Comparison of ENCODE assay signal across 8 mouse cellular contexts in the genomic region with DNA sequence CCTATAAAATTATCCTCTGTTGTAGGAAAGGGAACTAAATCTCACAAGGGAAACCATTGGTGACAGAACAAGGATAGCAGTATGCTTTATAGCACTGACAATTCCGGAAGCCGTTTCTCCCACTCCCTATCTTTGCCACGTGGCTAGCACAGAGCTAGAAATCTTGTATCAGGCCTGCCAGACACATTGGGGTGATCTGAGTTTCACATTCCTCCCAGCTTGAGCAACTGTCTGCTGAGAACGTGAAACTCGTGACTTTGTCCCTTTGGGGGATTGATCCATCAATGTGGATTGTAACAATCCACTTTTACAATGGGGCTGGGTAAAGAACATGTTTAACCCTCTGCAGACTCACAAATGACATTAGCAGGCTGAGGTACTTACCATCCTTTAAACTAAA. TPM values are rescaled to one million over a fixed set of nuclear protein-coding genes. Genes with fewer than 3 reads are reported as not detected.
DNase-seq lines count a peak whose midpoint lies in the region; ATAC-seq and TF ChIP-seq lines count a peak whose summit lies in the region.
"Had no signal": no experiment of that assay in that cellular context is flagged by ENCODE, and none has a peak within 500 bp of the region (broad histone marks: within the 10 kb centered on the region; RNA-seq: fewer than 3 reads in every experiment).

No protein-coding gene starts in this region.

- TF ChIP-seq CTCF in kidney, adult 2 months (conservative IDR thresholded peaks at IDR 0.05; ENCODE audit: insufficient read depth, insufficient read length, low read depth, low read length): no peak

- no peak overlapping the region; the same call in 1 of the 2 replicates for H3K27ac ChIP-seq in kidney, adult 2 months (ENCODE audit: insufficient read depth, low read depth, low read length)
- no peak overlapping the region for H3K27ac ChIP-seq in kidney, embryonic 16.5 days (ENCODE audit: low read length)

- H3K27me3 ChIP-seq in kidney, adult 2 months (replicated peaks; ENCODE audit: control insufficient read depth, insufficient read depth, low read length): no peaks in the 10 kb centered on the region
- H3K27me3 ChIP-seq in kidney, embryonic 16.5 days (ENCODE audit: insufficient read depth, low read length): no peaks in the 10 kb centered on the region

- no peaks in the 10 kb centered on the region for H3K9me3 ChIP-seq in kidney, embryonic 16.5 days (ENCODE audit: low read length)

- WGBS in kidney, adult 2 months: 54% methylated on average over 5 of the region's 5 CpGs
- WGBS in kidney, embryonic 16.5 days: 36% methylated on average over 5 of the region's 5 CpGs

- H3K4me3 ChIP-seq in kidney, adult 2 months (ENCODE audit: insufficient read depth, low read depth, low read length): no peak overlapping the region
- H3K4me3 ChIP-seq in kidney, embryonic 16.5 days (ENCODE audit: low read length): no peak overlapping the region

- TF ChIP-seq POLR2A in kidney, adult 2 months (IDR thresholded peaks at IDR 0.05; ENCODE audit: low read depth, low read length): no peak

- H3K9ac ChIP-seq in kidney, embryonic 16.5 days (replicated peaks; ENCODE audit: low read length): no peak overlapping the region

- no peak overlapping the region for H3K4me2 ChIP-seq in kidney, embryonic 16.5 days (replicated peaks; ENCODE audit: low read depth, low read length)

- peak; percentile 14 for DNase-seq in kidney, adult 2 months
- DNase-seq in liver: peak; percentile 69
- no peak for DNase-seq in thymus, postnatal 25 days
- no peak for DNase-seq in right cerebral cortex, postnatal 10 days (ENCODE audit: low spot score in 2 of 2)
- DNase-seq: kidney, postnatal 10 days had no signal

- no peaks in the 10 kb centered on the region for H3K4me1 ChIP-seq in kidney, adult 2 months (ENCODE audit: control insufficient read depth, insufficient read depth, low read length)
- no peaks in the 10 kb centered on the region for H3K4me1 ChIP-seq in kidney, embryonic 16.5 days (ENCODE audit: insufficient read depth, low read length)

- no peak for ATAC-seq in kidney, embryonic 16.5 days (ENCODE audit: low FRiP score, low TSS enrichment)
- ATAC-seq in common myeloid progenitor, adult 5-6 weeks (replicated peaks; ENCODE audit: low read depth, poor library complexity, severe bottlenecking): peak; percentile 75
- peak; percentile 93 for ATAC-seq in megakaryocyte-erythroid progenitor cell, adult 5-6 weeks (replicated peaks; ENCODE audit: low FRiP score, low TSS enrichment, poor library complexity, severe bottlenecking)

- no peaks in the 10 kb centered on the region for H3K36me3 ChIP-seq in kidney, adult 2 months (ENCODE audit: control insufficient read depth, insufficient read depth, low read length)
- no peaks in the 10 kb centered on the region for H3K36me3 ChIP-seq in kidney, embryonic 16.5 days (ENCODE audit: insufficient read depth, low read length)

RNA-seq across cellular contexts. Expression of gene Prdx6, which starts 17.9 kb away (rescaled TPM):
- 116 and 186 TPM in 2 replicates for polyA plus RNA-seq in kidney, adult 2 months (2012; rRNA removed)
- 485 and 505 TPM in 2 replicates for polyA plus RNA-seq in kidney, embryonic 16.5 days (2015; fragmentation: Nextera tagmentation; extraction: Ambion mirVana)
- total RNA-seq in common myeloid progenitor, adult 5-6 weeks (2017): 389 and 411 TPM in 2 replicates
- total RNA-seq in megakaryocyte-erythroid progenitor cell, adult 5-6 weeks (2014; fragmentation: Nextera tagmentation): 378 and 558 TPM in 2 replicates
- total RNA-seq in megakaryocyte-erythroid progenitor cell, adult 5-6 weeks (2017): 583 and 708 TPM in 2 replicates

Comparison
In these comparisons a context has a peak if more than half of its experiments do, and no peak if none do; other contexts are left out.
1. DNase-seq: peak in kidney, adult 2 months (single experiment) and liver (single experiment); none in thymus, postnatal 25 days (single experiment) and right cerebral cortex, postnatal 10 days (0 of 2).